Mouse (Mus musculus): ENCODE data around the gene Abhd4.

DNA sequence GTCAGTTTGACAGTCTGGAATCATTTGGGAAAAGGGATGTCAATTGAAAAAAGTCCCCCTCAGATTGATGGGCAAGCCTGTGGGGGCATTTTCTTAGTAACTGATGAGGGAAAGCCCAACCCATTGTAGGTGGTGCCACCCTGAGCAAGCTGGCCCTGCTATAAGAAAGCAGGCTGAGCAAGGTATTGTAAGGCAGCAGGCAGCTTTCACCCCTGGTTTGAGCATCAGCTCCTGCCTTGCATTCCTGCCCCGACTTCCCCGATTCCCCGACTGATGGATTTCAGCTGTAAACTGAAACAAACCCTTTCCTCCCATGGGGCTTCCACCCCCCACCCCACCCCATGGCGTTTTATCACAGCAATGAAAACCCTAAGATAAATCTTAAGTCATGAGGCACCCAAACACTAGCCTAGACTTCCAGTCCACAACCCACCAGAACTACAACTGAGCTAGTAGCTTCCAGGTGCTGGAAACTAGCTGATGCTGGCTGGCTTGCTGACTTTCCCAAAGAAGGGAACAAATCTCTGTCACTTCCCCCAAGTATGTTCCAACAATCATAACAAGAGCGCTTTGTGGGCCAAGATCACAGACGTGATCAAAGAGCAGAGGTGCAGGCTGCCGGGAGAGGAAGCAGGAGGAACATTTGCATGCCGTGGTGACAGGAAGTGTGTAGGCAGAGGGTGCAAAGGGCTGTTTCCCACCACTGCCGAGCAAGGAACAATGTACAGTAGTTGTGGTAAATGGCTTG lies 21.0 kb upstream of the Abhd4 start:
- TF ChIP-seq CTCF (IDR thresholded peaks at IDR 0.05; ENCODE audit: low read depth) (no peak), EP300 (optimal IDR thresholded peaks at IDR 0.05) (no peak)

Measured in stomach, postnatal 0 days (tissue).